Mouse (Mus musculus) cerebellum, postnatal 36 days (tissue): ENCODE data around the gene Nppb.

Experiments used
- DNase-seq, 2 experiments: peaks; one replicate each; pipeline ENCODE4 v3.0.0; 2021 to 2022; ENCODE audit warnings: mixed read lengths in 2 of 2

Gene Nppb

DNA sequence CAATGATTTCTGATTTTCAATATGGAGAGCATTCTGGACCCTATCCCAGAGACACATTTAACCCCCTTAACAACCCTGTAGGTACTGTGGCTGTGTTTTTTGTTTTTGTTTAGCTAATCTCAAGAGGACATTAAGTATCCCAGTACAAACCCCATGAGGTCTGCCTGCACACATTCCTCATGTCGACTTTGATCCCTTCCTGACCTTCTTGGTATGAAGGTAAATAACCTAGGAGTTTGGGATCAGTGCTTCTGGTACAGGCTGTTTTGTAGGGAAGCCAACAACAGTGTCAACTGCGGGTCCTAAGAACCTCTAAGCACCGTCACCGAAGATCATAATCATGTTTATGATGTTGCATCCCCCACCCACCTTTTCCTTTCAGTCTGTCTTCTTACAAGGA lies 7.9 kb upstream of the Nppb start:
- DNase-seq, result no peak

GRCm38 (mm10) chr4:147978391-147978790 lies 7.2 kb upstream of the Nppb start:
- no peak for DNase-seq

- DNase-seq, result no peak
These were observed 6.1 kb upstream of the Nppb start for GRCm38 (mm10) chr4:147979441-147979860.

GRCm38 (mm10) chr4:147993571-147994095 lies 8.0 kb downstream of the Nppb start:
- DNase-seq, result no peak

GRCm38 (mm10) chr4:147995311-147995710 lies 9.7 kb downstream of the Nppb start:
- DNase-seq, result no peak

DNA sequence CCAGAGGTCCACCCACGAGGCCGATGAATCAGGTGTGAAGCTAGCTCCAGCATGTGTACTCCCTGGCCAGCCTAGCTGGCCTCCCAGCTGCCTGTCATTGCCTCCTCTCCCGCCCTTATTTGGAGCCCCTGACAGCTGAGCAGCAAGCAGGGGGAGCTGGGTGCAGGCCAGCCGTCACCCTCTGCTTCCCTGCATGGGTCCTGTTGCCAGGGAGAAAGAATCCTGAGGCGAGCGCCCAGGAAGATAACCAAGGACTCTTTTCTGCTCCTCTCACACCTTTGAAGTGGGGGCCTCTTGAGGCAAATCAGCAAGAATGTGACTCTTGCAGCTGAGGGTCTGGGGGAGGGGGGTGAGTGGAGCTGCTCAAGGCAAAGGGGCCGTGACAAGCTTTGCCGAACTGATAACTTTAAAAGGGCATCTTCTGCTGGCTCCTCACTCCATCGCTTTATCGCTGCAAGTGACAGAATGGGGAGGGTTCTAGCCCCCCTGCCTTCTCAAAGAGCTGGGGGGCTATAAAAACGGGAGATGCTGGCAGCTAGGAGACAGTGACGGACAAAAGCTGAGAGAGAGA lies 14.7 kb downstream of the Nppb start, which contains the start of gene Nppa:
Gene Nppa (plus strand): TSS at position 521 of the 571 bp plus-strand sequence.
- DNase-seq, result no peak

DNA sequence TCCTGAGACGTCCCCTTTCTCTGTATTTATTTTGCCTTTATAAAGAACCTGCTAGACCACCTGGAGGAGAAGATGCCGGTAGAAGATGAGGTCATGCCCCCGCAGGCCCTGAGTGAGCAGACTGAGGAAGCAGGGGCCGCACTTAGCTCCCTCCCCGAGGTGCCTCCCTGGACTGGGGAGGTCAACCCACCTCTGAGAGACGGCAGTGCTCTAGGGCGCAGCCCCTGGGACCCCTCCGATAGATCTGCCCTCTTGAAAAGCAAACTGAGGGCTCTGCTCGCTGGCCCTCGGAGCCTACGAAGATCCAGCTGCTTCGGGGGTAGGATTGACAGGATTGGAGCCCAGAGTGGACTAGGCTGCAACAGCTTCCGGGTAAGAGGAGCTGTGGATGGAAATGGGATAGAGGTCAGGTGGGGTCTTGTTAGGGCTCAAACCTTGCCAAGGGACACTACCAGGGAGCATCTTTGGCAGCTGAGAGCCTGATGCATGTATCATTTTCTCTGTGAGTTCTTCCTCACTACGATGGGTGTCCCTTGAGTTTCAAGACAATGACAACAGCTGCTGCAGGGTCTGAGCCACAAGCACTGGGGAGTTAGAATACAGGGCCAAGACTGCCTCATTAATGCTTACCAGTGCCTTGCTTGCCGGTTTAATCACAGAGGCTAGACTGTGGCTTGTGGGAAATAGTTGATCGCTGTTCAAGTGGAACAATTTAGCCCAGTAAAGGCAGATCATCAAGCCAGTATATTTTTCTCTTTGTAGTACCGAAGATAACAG lies 15.6 kb downstream of the Nppb start:
- DNase-seq, result no peak

DNA sequence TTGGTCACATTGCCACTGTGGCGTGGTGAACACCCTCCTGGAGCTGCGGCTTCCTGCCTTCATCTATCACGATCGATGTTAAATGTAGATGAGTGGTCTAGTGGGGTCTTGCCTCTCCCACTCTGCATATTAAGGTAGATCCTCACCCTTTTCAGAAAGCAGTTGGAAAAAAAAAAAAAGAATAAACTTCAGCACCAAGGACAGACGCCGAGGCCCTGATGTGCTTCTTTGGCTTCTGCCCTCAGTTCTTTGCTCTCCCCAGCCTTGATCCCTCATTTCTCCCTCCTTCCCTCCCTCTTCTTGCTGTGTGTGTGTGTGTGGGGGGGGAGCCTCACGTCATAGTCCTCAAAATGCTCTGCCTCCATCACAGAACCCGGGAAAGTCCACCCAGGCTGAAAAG lies 16.3 kb downstream of the Nppb start:
- DNase-seq, result no peak

DNA sequence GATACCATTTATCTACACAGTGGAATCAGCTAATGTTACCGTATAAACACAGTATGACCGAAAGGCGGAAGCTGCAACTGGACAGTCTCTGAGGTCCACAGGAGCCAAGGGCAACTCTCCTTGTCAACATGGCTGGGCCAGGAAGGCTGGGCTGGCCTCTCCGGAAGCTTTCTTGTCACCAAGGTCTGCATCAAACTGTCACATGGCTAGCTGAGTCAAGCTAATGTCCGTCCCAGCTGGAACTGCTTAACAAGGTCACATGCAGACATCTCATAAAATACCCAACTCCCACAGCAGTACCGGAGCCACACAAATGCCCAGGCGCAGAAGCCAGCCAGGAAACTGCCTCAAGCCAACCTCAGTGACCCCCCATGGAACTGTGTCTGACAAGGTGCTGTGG lies 18.8 kb downstream of the Nppb start:
- DNase-seq, result no peak

DNA sequence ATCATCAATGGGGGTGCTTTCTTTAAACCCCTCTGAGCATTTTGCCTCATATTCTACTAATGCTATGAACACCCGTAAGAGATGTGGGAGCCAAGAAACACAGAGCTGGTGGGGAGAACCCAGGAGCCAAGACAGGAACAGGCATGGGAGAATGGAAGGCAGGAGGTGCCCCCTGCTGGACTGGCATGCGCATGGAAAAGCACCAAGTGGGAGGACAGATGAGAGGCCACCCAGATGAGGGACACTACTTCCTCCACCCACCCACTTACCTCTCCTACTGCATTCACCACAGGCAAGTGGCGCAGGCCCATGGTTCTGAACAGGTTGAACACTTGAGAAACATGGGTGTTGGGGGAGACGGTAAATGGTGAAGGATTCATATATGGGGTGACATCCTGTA lies 22.8 kb downstream of the Nppb start:
- peak; percentile 33 to 37 for DNase-seq

DNA sequence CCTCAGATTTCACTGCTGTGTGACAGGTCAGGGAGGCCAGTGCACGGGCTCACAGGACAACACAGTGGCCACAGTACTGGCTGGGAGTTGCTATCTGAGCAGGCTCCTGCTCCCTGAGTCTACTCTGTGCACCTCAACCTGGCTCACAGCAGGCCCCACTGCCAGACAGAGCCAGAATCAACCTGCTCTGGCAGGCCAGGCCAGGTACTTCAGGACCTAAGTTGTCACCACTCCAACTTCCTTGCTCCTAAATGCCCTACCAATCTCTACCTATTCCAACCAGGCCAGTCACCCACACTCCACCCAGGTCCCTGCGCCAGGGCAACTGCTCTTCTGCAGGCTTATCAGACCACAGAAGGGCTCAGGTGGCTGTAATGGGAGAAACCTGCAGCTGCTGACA lies 24.1 kb downstream of the Nppb start:
- no peak for DNase-seq

- no peak for DNase-seq
These were observed 25.7 kb downstream of the Nppb start for GRCm38 (mm10) chr4:148011332-148011731.

DNA sequence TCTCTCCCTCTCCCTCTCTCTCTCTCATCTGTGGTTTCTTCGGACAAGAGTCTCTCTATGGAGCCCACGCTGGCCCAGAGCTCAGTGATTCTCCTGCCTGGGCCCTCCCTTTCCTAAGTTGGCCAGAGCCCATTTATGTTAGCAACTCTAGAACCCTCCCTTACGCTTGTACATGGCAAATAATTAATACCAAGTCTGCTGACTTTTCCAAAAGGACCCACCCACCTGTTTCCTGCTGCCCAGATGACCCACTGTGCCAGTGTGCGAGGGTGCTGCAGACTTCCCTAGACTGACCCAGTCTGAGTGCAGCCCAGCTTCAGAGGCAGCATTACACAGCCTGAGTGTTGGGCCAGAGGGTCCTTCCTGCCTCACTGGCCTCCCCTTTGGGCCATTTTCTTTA lies 26.6 kb downstream of the Nppb start:
- no peak for DNase-seq

DNA sequence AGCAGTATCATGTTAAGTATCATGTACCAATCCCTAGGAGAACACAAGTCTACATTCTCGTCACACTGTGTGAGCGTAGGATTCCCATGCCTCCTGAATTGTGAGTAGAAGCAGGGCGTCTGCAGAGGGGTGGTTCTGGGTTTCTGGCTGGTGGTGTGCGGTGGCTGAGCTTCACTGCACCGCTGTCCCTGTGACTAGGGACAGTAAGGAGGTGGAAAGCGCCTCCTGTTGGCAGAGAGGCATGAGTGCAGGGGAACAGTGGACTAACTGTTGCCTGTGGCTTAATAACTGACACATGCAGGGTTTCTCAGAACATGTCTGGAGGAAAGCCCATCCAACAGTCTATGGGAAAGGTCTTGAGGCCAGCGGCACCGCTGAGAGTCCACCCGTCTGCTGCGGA lies 29.8 kb downstream of the Nppb start:
- no peak for DNase-seq

DNA sequence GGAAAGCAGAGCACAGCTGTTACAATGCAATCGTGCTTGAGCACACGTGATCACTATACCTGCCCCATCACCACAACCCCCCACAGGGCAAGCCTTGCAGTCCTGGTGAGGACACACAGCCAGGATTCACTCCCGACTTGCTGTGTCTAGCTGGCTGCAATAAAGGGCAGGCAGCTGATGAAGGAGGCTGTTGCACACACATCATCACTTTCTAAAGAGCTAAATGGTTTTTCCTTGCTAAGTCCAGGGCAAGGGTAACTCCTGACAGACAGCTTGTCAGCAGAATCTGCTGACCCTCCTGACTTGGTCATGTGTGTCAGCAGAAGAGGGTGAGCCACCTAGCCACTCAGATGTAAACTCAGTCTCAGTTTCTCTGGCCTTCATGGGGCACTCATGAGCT lies 31.4 kb downstream of the Nppb start:
- no peak for DNase-seq

- no peak for DNase-seq
These were observed 32.8 kb downstream of the Nppb start for GRCm38 (mm10) chr4:148018410-148018809.

- no peak for DNase-seq
These were observed 38.4 kb downstream of the Nppb start for GRCm38 (mm10) chr4:148024003-148024402.

DNA sequence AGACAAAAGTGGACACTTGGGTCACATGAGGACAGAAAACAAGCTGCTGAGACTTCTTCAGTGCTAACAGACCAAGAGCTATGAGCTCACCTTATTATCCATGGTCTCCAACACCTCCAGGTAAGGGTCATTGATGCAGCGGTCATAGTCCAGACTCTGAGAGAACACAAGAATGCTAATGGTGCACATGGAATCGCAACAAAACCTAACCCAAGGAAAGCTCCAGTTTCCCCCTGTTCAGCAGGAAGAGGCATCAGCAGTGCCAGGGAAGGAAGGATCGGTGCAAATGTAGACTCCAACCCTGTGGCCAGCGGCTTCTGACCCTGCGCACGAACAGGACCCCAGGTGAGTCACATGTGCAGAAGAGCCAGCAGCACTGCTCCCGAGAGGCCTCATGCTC lies 43.7 kb downstream of the Nppb start:
- no peak for DNase-seq

- DNase-seq, result no peak
These were observed 44.9 kb downstream of the Nppb start for GRCm38 (mm10) chr4:148030506-148030905.

GRCm38 (mm10) chr4:148033858-148034410 lies 48.3 kb downstream of the Nppb start:
- DNase-seq, result no peak

GRCm38 (mm10) chr4:148035440-148035839 lies 49.9 kb downstream of the Nppb start:
- DNase-seq, result no peak
